Mouse (Mus musculus): ENCODE measurements around the gene Chpf. TPM values are rescaled to one million over a fixed set of nuclear protein-coding genes. Genes with fewer than 3 reads are reported as not detected.

The Chpf gene
- total RNA-seq, 2 experiments from 2014 or later, result 26.4 to 28.2 TPM

- intact Hi-C loops (cut with DNase I), result loop anchor here (1.0 kb wide), 2 partner anchors 22 to 124 kb away; no protein-coding TSS in a partner anchor
- peak; percentile 51 for DNase-seq (ENCODE audit: low spot score)
These were observed 11.7 kb downstream of the Chpf start for GRCm38 (mm10) chr1:75467215-75467927.

GRCm38 (mm10) chr1:75463652-75464204 is 15.4 kb downstream of the Chpf start:
- DNase-seq (ENCODE audit: low spot score), result no peak

GRCm38 (mm10) chr1:75462636-75463035 is 16.5 kb downstream of the Chpf start:
- intact Hi-C loops (cut with DNase I), result no loop called here

More at GRCm38 (mm10) chr1:75463652-75464204, 15.4 kb downstream of the Chpf start:
- intact Hi-C loops (cut with DNase I), result no loop called here

GRCm38 (mm10) chr1:75460297-75460696 is 18.8 kb downstream of the Chpf start:
- intact Hi-C loops (cut with DNase I), result no loop called here
- no peak for DNase-seq (ENCODE audit: low spot score)

More at GRCm38 (mm10) chr1:75462636-75463035, 16.5 kb downstream of the Chpf start:
- no peak for DNase-seq (ENCODE audit: low spot score)

GRCm38 (mm10) chr1:75458789-75459684 is 20.1 kb downstream of the Chpf start:
- intact Hi-C loops (cut with DNase I), result no loop called here

GRCm38 (mm10) chr1:75458025-75458788 is 20.9 kb downstream of the Chpf start:
- intact Hi-C loops (cut with DNase I), result no loop called here
- DNase-seq (ENCODE audit: low spot score), result no peak

More at GRCm38 (mm10) chr1:75458789-75459684, 20.1 kb downstream of the Chpf start:
- no peak for DNase-seq (ENCODE audit: low spot score)

GRCm38 (mm10) chr1:75457710-75458024 is 21.4 kb downstream of the Chpf start:
- intact Hi-C loops (cut with DNase I), result no loop called here
- DNase-seq (ENCODE audit: low spot score), result no peak

- DNase-seq (ENCODE audit: low spot score), result no peak
- intact Hi-C loops (cut with DNase I), result no loop called here
These were observed 22.2 kb downstream of the Chpf start for GRCm38 (mm10) chr1:75456746-75457564.

GRCm38 (mm10) chr1:75455948-75456347 is 23.2 kb downstream of the Chpf start:
- intact Hi-C loops (cut with DNase I), result no loop called here
- no peak for DNase-seq (ENCODE audit: low spot score)

GRCm38 (mm10) chr1:75455433-75455832 is 23.7 kb downstream of the Chpf start:
- no peak for DNase-seq (ENCODE audit: low spot score)
- intact Hi-C loops (cut with DNase I), result no loop called here

- intact Hi-C loops (cut with DNase I), result no loop called here
- DNase-seq (ENCODE audit: low spot score), result no peak
These were observed 27.2 kb downstream of the Chpf start for GRCm38 (mm10) chr1:75451900-75452299.

- intact Hi-C loops (cut with DNase I), result no loop called here
- no peak for DNase-seq (ENCODE audit: low spot score)
These were observed 28.6 kb downstream of the Chpf start, which contains the start of gene Asic4 for GRCm38 (mm10) chr1:75450314-75451005. Gene Asic4, plus strand, starts transcription at chr1:75450436.

- DNase-seq (ENCODE audit: low spot score), result no peak
- intact Hi-C loops (cut with DNase I), result loop anchor here (5.0 kb wide), 1 partner anchor 107 kb away; no protein-coding TSS in a partner anchor
These were observed 29.6 kb downstream of the Chpf start for GRCm38 (mm10) chr1:75449377-75450135.

- DNase-seq (ENCODE audit: low spot score), result no peak
- intact Hi-C loops (cut with DNase I), result loop anchor here (5.0 kb wide), 1 partner anchor 107 kb away; no protein-coding TSS in a partner anchor
These were observed 30.2 kb downstream of the Chpf start for GRCm38 (mm10) chr1:75448937-75449336.

GRCm38 (mm10) chr1:75448052-75448431 is 31.1 kb downstream of the Chpf start:
- intact Hi-C loops (cut with DNase I), result loop anchor here (5.0 kb wide), 1 partner anchor 106 kb away; no protein-coding TSS in a partner anchor
- DNase-seq (ENCODE audit: low spot score), result no peak

GRCm38 (mm10) chr1:75447265-75448051 is 31.6 kb downstream of the Chpf start:
- intact Hi-C loops (cut with DNase I), result loop anchor here (5.0 kb wide), 1 partner anchor 105 kb away; no protein-coding TSS in a partner anchor
- no peak for DNase-seq (ENCODE audit: low spot score)

GRCm38 (mm10) chr1:75446656-75447055 is 32.5 kb downstream of the Chpf start:
- intact Hi-C loops (cut with DNase I), result loop anchor here (5.0 kb wide), 1 partner anchor 104 kb away; no protein-coding TSS in a partner anchor
- no peak for DNase-seq (ENCODE audit: low spot score)
